Mouse (Mus musculus) erythroblast, embryonic 14.5 days (primary cell): ENCODE data around the gene Clca4b.

ENCODE experiments used
- GATA1 ChIP-seq: IDR thresholded peaks from 2 replicates; pipeline ENCODE4 v1.6.1; 2012; ENCODE audit warnings: low read length, inconsistent platforms, mixed read lengths
- TAL1 ChIP-seq: IDR thresholded peaks from 3 replicates; pipeline ENCODE4 v1.6.1; 2012; ENCODE audit warnings: low read length, inconsistent platforms, mixed read lengths

DNA sequence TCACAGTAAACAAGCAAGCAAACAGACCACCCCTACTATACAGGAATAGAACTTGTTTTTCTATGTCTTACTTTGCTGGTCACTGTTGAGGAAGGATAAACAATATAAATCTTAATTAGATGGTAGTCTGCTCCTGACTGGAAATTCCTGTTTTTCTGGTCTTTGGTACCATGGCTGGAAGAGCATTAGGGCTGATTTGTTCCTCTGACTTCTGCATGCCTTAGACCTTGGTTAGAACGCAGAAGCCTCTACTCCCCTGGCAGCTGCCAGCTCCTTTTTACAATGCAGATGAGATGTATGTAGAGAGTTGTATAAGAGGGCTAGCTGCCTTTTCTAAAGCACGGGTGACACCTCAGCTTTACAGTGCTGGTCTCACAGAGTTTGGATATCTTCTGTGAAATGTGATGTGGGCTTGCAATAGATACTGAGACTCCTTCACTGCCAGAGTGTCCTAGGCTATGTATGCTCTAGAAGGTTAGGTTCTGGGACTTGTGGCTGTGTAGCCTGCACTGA is 42.0 kb downstream of the Clca4b start:
- no peak for TF ChIP-seq GATA1
- TF ChIP-seq TAL1, result no peak
